Mouse (Mus musculus): Measurements from ENCODE around the gene Fbxo7. TPM values are rescaled to one million over a fixed set of nuclear protein-coding genes. Genes with fewer than 3 reads are reported as not detected.

Fbxo7 gene
- polyA plus RNA-seq, 1 experiment from 2014 or later, result 28.5 TPM

DNA sequence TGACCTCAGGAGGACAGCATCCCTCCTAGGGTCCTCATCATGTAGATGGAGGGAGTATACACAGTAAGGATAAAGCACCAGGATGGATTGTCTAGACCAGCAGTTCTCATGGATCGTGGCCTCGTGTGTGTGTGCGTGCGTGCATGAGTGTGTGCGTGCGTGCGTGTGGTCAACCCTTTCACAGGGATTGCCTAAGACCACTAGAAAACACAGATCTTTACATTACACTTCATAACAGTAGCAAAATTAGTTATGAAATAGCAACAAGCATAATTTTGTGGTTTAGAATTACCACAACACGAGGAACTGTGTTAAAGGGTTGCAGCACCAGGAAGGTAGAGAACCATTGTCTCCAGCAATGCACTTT is 41.2 kb downstream of the Fbxo7 start:
- Histone ChIP-seq H3K4me2 (ENCODE audit: low read length) (no peak overlapping the region), H3K27ac (ENCODE audit: low read depth) (no peak overlapping the region), H3K36me3 (ENCODE audit: control insufficient read depth, insufficient read depth, low read length) (no peaks in the 10 kb centered on the region), H3K9me3 (ENCODE audit: control insufficient read depth, low read length) (peaks cover 5% of the 10 kb centered on the region; the same call in 1 of the 2 replicates), H3K4me1 (replicated peaks; ENCODE audit: control insufficient read depth, insufficient read depth, low read length) (no peaks in the 10 kb centered on the region), H3K4me3 (ENCODE audit: low read depth, low read length) (no peak overlapping the region), H3K9ac (ENCODE audit: low read length) (no peak overlapping the region), H3K27me3 (replicated peaks; ENCODE audit: control insufficient read depth, insufficient read depth, low read length) (no peaks in the 10 kb centered on the region)
- 87% methylated on average over 8 of the region's 8 CpGs for WGBS
- no peak for ATAC-seq (replicated peaks; ENCODE audit: low FRiP score, low TSS enrichment, low read depth)
- no peak for DNase-seq (ENCODE audit: low spot score)

DNA sequence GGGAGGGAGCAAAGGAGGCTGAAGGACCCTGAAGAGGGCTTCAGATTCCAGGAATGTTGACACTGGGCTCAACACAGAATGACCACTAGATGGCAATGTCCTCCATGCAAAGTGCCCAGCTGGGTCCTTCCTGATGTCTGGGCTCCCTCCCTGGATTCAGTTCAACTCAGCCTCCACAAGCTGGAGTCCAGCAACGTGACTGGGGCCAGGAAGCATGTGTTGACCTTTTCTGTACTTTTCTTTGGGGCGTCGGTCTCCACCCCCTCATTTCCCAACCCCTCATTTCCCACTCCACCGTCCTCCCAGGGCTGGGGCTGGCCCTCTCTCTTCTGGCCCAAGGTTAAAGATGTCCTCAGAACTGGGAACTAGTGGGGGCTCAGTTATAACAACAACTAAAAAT is 43.2 kb downstream of the Fbxo7 start:
- Histone ChIP-seq H3K27me3 (replicated peaks; ENCODE audit: control insufficient read depth, insufficient read depth, low read length) (no peaks in the 10 kb centered on the region), H3K27ac (ENCODE audit: low read depth) (no peak overlapping the region), H3K4me3 (ENCODE audit: low read depth, low read length) (no peak overlapping the region), H3K4me2 (ENCODE audit: low read length) (no peak overlapping the region), H3K4me1 (replicated peaks; ENCODE audit: control insufficient read depth, insufficient read depth, low read length) (no peaks in the 10 kb centered on the region), H3K36me3 (ENCODE audit: control insufficient read depth, insufficient read depth, low read length) (no peaks in the 10 kb centered on the region), H3K9me3 (ENCODE audit: control insufficient read depth, low read length) (peaks cover 5% of the 10 kb centered on the region; the same call in 1 of the 2 replicates), H3K9ac (ENCODE audit: low read length) (no peak overlapping the region)
- whole genome bisulfite sequencing, result 0% methylated on average over 4 of the region's 4 CpGs
- ATAC-seq (replicated peaks; ENCODE audit: low FRiP score, low TSS enrichment, low read depth), result peak; percentile 76
- DNase-seq (ENCODE audit: low spot score), result peak; percentile 68

DNA sequence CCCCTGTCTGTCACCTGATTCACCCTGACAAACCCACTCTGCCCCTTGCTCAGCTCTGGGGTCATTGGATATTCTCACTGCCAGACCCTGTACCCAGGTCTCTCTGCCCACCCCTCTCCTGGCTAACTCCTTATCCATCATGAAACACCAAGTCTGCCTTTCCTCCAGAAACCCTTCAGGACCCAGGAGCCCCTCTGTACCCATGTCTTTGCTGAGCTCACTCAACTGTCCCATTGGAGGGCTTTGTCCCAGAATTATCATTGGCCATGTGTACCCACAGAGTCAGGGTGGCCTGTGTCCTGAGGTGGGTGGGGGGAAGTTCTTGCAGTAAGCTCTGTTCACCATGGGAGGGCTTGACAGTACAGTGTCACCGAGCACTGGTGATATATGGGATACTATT is 43.9 kb downstream of the Fbxo7 start:
- 74% methylated on average over 1 of the region's 1 CpGs for WGBS
- no peaks in the 10 kb centered on the region for H3K36me3 ChIP-seq (ENCODE audit: control insufficient read depth, insufficient read depth, low read length)
- H3K4me2 ChIP-seq (ENCODE audit: low read length), result no peak overlapping the region
- H3K9ac ChIP-seq (ENCODE audit: low read length), result no peak overlapping the region
- H3K4me1 ChIP-seq (replicated peaks; ENCODE audit: control insufficient read depth, insufficient read depth, low read length), result no peaks in the 10 kb centered on the region
- no peaks in the 10 kb centered on the region for H3K27me3 ChIP-seq (replicated peaks; ENCODE audit: control insufficient read depth, insufficient read depth, low read length)
- ATAC-seq (replicated peaks; ENCODE audit: low FRiP score, low TSS enrichment, low read depth) (no peak), DNase-seq (ENCODE audit: low spot score) (no peak)
- no peak overlapping the region for H3K27ac ChIP-seq (ENCODE audit: low read depth)
- H3K4me3 ChIP-seq (ENCODE audit: low read depth, low read length), result no peak overlapping the region
- H3K9me3 ChIP-seq (ENCODE audit: control insufficient read depth, low read length), result peaks cover 5% of the 10 kb centered on the region; the same call in 1 of the 2 replicates

DNA sequence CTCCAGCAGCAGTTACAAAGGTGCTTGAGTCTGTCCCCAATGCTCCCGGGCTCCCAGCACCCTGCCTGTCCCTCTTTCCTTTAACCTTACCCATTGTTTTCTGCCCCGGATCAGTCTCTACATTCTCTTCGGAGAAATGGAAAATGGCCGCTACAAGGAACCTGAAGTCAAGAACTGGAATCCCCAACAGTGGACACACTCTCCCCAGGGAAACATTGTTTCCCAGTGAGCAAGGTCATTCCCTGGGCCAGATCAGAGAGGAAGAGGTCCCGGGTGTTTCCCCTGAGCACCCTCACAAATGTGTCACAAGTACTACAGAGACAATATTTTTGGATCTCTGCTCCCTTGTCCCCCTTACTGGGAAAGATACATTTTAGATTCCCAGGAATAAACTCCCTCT is 44.9 kb downstream of the Fbxo7 start:
- H3K27me3 ChIP-seq (replicated peaks; ENCODE audit: control insufficient read depth, insufficient read depth, low read length), result no peaks in the 10 kb centered on the region
- peaks cover 2% of the 10 kb centered on the region; the same call in 1 of the 2 replicates for H3K9me3 ChIP-seq (ENCODE audit: control insufficient read depth, low read length)
- H3K4me2 ChIP-seq (ENCODE audit: low read length), result no peak overlapping the region
- DNase-seq (ENCODE audit: low spot score) (no peak), ATAC-seq (replicated peaks; ENCODE audit: low FRiP score, low TSS enrichment, low read depth) (no peak)
- no peak overlapping the region for H3K27ac ChIP-seq (ENCODE audit: low read depth)
- 82% methylated on average over 5 of the region's 5 CpGs for WGBS
- no peaks in the 10 kb centered on the region for H3K36me3 ChIP-seq (ENCODE audit: control insufficient read depth, insufficient read depth, low read length)
- no peak overlapping the region for H3K9ac ChIP-seq (ENCODE audit: low read length)
- H3K4me1 ChIP-seq (replicated peaks; ENCODE audit: control insufficient read depth, insufficient read depth, low read length), result no peaks in the 10 kb centered on the region
- H3K4me3 ChIP-seq (ENCODE audit: low read depth, low read length), result no peak overlapping the region

DNA sequence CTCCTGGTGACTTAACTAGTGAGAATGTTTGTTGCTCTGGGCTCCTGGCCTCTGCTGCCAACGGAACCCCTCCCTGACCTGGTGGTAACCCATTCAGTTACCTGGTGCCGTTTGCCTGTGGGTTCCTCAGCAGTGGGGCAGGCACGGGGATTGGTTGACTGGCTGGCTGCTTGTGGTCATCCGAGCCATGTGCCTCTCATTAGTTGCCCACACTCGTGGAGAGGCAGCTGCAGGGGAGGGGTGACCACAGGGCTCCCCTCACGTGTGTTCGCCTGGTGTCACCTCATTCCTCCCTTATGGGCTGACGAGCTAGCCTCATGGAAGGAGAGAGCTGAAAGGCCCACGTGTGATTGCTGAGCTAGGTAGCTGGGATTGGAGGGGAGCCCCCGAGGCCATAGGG is 46.1 kb downstream of the Fbxo7 start:
- DNase-seq (ENCODE audit: low spot score), result no peak

DNA sequence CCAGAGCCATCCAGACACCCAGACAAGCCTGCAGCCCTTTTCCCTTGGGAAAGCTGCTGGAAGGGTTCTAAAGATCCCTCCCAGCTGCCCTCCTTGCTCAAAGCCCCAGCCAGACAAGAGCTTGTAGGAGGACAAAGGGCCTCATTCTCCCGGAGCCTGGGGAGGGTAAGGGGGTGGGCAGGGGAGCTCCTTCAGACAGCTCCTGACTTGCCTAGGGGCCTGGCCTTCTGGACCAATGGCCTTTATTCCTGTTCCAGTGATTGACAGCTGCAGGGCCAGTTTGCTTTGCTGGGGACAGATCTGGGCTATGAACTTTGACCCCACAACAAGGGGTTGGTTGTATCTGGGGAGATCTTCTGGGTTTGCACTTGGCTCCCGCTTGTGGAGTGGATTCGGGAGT is 47.6 kb downstream of the Fbxo7 start:
- WGBS, result 33% methylated on average over 3 of the region's 3 CpGs
- peak; percentile 56; the same call in 1 of the 2 replicates for ATAC-seq (replicated peaks; ENCODE audit: low FRiP score, low TSS enrichment, low read depth)
- Histone ChIP-seq H3K9me3 (ENCODE audit: control insufficient read depth, low read length) (no peaks in the 10 kb centered on the region; the same call in 1 of the 2 replicates), H3K36me3 (ENCODE audit: control insufficient read depth, insufficient read depth, low read length) (no peaks in the 10 kb centered on the region), H3K27ac (ENCODE audit: low read depth) (no peak overlapping the region), H3K9ac (ENCODE audit: low read length) (no peak overlapping the region), H3K4me3 (ENCODE audit: low read depth, low read length) (no peak overlapping the region), H3K27me3 (replicated peaks; ENCODE audit: control insufficient read depth, insufficient read depth, low read length) (no peaks in the 10 kb centered on the region), H3K4me2 (ENCODE audit: low read length) (no peak overlapping the region), H3K4me1 (replicated peaks; ENCODE audit: control insufficient read depth, insufficient read depth, low read length) (no peaks in the 10 kb centered on the region)
- no peak for DNase-seq (ENCODE audit: low spot score)

More for the DNA sequence above, 46.1 kb downstream of the Fbxo7 start:
- Histone ChIP-seq H3K4me2 (ENCODE audit: low read length) (no peak overlapping the region), H3K27ac (ENCODE audit: low read depth) (no peak overlapping the region), H3K9me3 (ENCODE audit: control insufficient read depth, low read length) (no peaks in the 10 kb centered on the region), H3K36me3 (ENCODE audit: control insufficient read depth, insufficient read depth, low read length) (no peaks in the 10 kb centered on the region), H3K27me3 (replicated peaks; ENCODE audit: control insufficient read depth, insufficient read depth, low read length) (no peaks in the 10 kb centered on the region), H3K4me1 (replicated peaks; ENCODE audit: control insufficient read depth, insufficient read depth, low read length) (no peaks in the 10 kb centered on the region), H3K4me3 (ENCODE audit: low read depth, low read length) (no peak overlapping the region), H3K9ac (ENCODE audit: low read length) (no peak overlapping the region)
- ATAC-seq (replicated peaks; ENCODE audit: low FRiP score, low TSS enrichment, low read depth), result no peak
- 62% methylated on average over 10 of the region's 10 CpGs for WGBS

DNA sequence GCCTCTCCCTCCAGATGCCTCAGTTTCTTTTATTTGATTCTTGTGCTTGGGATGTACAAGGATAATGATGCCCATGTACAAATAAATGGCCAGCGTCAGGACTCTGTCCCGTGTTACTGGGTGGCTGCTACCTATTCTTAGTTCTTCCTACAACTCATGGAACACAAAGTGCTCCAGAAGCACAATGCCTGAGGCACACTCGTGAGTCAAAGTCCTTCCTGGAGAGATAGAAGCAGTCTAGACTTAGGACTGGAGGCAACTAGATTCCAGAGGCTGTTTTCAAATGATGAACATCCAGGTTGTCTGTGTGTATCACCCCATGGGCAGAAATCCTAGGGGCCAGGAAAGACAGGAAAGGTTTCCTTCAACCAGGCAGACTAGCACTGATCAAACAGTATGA is 49.0 kb downstream of the Fbxo7 start:
- no peak overlapping the region for H3K4me3 ChIP-seq (ENCODE audit: low read depth, low read length)
- H3K27me3 ChIP-seq (replicated peaks; ENCODE audit: control insufficient read depth, insufficient read depth, low read length), result no peaks in the 10 kb centered on the region
- ATAC-seq (replicated peaks; ENCODE audit: low FRiP score, low TSS enrichment, low read depth) (no peak), DNase-seq (ENCODE audit: low spot score) (no peak)
- no peaks in the 10 kb centered on the region for H3K4me1 ChIP-seq (replicated peaks; ENCODE audit: control insufficient read depth, insufficient read depth, low read length)
- no peaks in the 10 kb centered on the region; the same call in 1 of the 2 replicates for H3K9me3 ChIP-seq (ENCODE audit: control insufficient read depth, low read length)
- no peak overlapping the region for H3K4me2 ChIP-seq (ENCODE audit: low read length)
- no peaks in the 10 kb centered on the region for H3K36me3 ChIP-seq (ENCODE audit: control insufficient read depth, insufficient read depth, low read length)
- WGBS, result 88% methylated on average over 3 of the region's 3 CpGs
- H3K27ac ChIP-seq (ENCODE audit: low read depth), result no peak overlapping the region
- H3K9ac ChIP-seq (ENCODE audit: low read length), result no peak overlapping the region

DNA sequence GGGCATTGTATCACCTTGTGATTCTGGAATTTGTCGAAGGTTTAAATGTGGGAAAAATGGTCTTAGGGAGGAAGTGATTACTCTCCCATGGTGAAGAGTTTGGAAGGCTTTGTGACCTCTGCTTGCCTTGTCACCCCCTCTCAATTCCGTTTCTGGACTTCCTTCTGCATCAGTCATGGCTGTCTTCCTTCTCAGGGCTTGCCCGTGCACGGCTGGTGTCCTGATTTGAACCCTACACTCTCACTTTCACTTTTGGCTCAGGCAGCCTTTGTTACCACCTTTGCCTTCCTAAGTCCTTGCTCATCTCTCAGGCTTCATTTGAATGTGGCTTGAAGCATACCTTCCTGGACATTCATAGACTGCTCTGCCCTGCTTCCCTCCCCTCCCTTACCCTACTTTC is 52.4 kb downstream of the Fbxo7 start:
- Histone ChIP-seq H3K27me3 (replicated peaks; ENCODE audit: control insufficient read depth, insufficient read depth, low read length) (no peaks in the 10 kb centered on the region), H3K36me3 (ENCODE audit: control insufficient read depth, insufficient read depth, low read length) (no peaks in the 10 kb centered on the region), H3K9me3 (ENCODE audit: control insufficient read depth, low read length) (no peaks in the 10 kb centered on the region; the same call in 1 of the 2 replicates), H3K4me3 (ENCODE audit: low read depth, low read length) (no peak overlapping the region), H3K9ac (ENCODE audit: low read length) (no peak overlapping the region), H3K4me2 (ENCODE audit: low read length) (no peak overlapping the region), H3K4me1 (replicated peaks; ENCODE audit: control insufficient read depth, insufficient read depth, low read length) (no peaks in the 10 kb centered on the region), H3K27ac (ENCODE audit: low read depth) (no peak overlapping the region)
- WGBS, result 87% methylated on average over 4 of the region's 4 CpGs
- DNase-seq (ENCODE audit: low spot score), result no peak
- ATAC-seq (replicated peaks; ENCODE audit: low FRiP score, low TSS enrichment, low read depth), result no peak

DNA sequence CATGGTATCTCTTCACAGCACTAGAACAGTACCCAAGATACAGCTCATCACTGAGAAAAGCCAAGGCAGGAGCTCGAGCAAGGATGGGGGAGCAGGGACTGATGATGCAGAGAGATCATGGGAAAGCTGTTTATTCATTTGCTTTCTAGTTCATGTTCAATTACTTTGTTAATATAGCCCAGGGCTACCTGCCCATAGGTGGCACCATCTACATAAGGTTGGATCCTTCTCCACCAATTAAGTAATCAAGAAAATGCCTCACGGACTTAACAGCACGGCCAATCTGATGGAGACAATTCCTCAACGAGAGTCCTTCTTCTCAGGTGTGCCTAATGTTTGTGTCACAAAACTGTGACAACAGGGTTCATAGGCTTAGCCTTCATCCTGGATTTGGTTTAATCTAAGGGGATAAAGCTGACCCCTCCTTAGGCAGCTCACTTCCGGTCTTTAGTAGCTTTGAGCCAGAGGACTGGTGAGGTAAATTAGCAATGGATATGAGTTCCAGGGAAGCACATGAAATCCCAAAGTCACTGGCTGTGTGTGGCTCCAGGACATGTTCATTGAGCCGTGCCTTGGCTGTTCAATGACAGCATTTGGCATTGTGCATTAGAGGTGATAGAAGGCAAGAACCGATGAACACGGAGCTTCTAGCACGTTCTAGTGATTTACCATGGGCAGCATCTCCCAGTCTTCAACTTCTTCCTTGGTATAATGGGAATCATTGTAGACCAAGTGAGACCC is 53.4 kb downstream of the Fbxo7 start:
- Histone ChIP-seq H3K4me1 (replicated peaks; ENCODE audit: control insufficient read depth, insufficient read depth, low read length) (no peaks in the 10 kb centered on the region), H3K36me3 (ENCODE audit: control insufficient read depth, insufficient read depth, low read length) (no peaks in the 10 kb centered on the region), H3K27me3 (replicated peaks; ENCODE audit: control insufficient read depth, insufficient read depth, low read length) (no peaks in the 10 kb centered on the region), H3K9me3 (ENCODE audit: control insufficient read depth, low read length) (no peaks in the 10 kb centered on the region; the same call in 1 of the 2 replicates), H3K27ac (ENCODE audit: low read depth) (no peak overlapping the region), H3K4me2 (ENCODE audit: low read length) (no peak overlapping the region), H3K4me3 (ENCODE audit: low read depth, low read length) (no peak overlapping the region), H3K9ac (ENCODE audit: low read length) (no peak overlapping the region)
- ATAC-seq (replicated peaks; ENCODE audit: low FRiP score, low TSS enrichment, low read depth) (no peak), DNase-seq (ENCODE audit: low spot score) (no peak)
- WGBS, result 82% methylated on average over 9 of the region's 9 CpGs
